Mouse (Mus musculus): ENCODE measurements around the gene Tmem50a. TPM values are rescaled to one million over a fixed set of nuclear protein-coding genes. Genes with fewer than 3 reads are reported as not detected.
A peak's percentile ranks its signal among the peaks of the same experiment; 100 is the strongest.

Tmem50a gene
- polyA plus RNA-seq, 1 experiment from 2014 or later = 193 TPM

DNA sequence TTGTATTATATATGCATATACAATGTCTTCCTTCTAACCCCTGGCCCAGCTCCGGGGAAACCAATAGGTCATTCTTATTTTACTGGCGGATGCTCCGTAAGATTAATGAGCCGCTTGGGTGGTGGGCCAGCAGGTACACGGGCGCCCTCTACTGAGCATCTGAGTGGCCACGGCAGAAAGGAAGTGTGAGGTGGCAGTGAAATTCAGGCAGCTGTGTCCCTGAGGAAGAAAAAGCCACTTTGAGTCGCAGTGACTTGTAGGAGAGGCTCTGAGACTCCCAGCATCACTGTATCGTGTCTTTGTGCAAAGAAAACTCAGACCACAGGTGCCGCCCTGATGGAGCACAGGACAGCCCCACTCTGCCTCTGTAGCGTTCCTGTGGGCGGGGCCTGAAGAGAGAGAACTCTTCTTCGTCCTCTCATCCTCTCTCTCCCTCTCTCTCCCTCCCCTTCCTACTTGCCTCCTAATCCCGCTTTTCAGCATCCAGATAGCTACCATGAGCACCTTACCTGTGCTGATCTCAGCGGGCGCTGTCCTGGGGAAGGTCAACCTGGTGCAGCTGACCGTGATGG is 35.3 kb downstream of the Tmem50a start:
- DNase-seq (ENCODE audit: low spot score) (peak; percentile 78), ATAC-seq (ENCODE audit: low FRiP score, low TSS enrichment) (no peak)
- WGBS = 5% methylated on average over 17 of the region's 17 CpGs

DNA sequence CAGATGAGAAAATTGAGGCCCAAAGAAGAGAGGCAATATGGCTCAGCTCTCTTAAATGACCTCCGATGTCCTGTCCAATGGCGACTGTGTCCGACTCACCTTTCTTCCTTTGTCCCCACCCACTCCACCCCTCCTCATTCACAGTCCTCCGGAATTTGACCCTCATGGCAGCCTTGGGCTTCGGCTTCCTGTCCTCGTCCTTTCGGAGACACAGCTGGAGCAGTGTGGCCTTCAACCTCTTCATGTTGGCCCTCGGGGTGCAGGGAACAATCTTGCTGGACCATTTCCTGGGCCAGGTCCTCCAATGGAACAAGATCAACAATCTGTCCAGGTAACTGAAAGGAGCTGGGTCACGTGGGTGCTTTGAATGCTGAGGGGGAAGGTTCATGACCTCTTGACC is 38.7 kb downstream of the Tmem50a start:
- no peaks in the 10 kb centered on the region for H3K36me3 ChIP-seq (ENCODE audit: control insufficient read depth, insufficient read depth, low read length)
- H3K4me3 ChIP-seq (ENCODE audit: low read depth, low read length) = no peak overlapping the region
- no peak overlapping the region for H3K27ac ChIP-seq (replicated peaks)
- DNase-seq (ENCODE audit: low spot score) (no peak), ATAC-seq (ENCODE audit: low FRiP score, low TSS enrichment) (no peak)
- H3K9me3 ChIP-seq (ENCODE audit: control insufficient read depth, low read length) = no peaks in the 10 kb centered on the region
- H3K4me2 ChIP-seq (replicated peaks; ENCODE audit: low read depth) = no peak overlapping the region
- TF ChIP-seq CTCF (IDR thresholded peaks at IDR 0.05; ENCODE audit: low read depth) (no peak), EP300 (optimal IDR thresholded peaks at IDR 0.05) (no peak)
- 0 out of 2 replicates have a peak, but pooled peaks cover 3% of the 10 kb centered on the region for H3K4me1 ChIP-seq (replicated peaks; ENCODE audit: control insufficient read depth, insufficient read depth)
- H3K27me3 ChIP-seq (ENCODE audit: control insufficient read depth, insufficient read depth, low read length) = no peaks in the 10 kb centered on the region
- 71% methylated on average over 9 of the region's 9 CpGs for WGBS
- H3K9ac ChIP-seq (ENCODE audit: low read length) = no peak overlapping the region

More for the DNA sequence above, 35.3 kb downstream of the Tmem50a start:
- peak overlapping the region; percentile 54 for H3K4me2 ChIP-seq (replicated peaks; ENCODE audit: low read depth)
- peak; percentile 85 for TF ChIP-seq CTCF (IDR thresholded peaks at IDR 0.05; ENCODE audit: low read depth)
- TF ChIP-seq EP300 (optimal IDR thresholded peaks at IDR 0.05) = no peak
- H3K27me3 ChIP-seq (ENCODE audit: control insufficient read depth, insufficient read depth, low read length) = no peaks in the 10 kb centered on the region
- no peak overlapping the region for H3K27ac ChIP-seq (replicated peaks)
- H3K9me3 ChIP-seq (ENCODE audit: control insufficient read depth, low read length) = no peaks in the 10 kb centered on the region
- peak overlapping the region; percentile 18; the same call in 1 of the 2 replicates for H3K4me3 ChIP-seq (ENCODE audit: low read depth, low read length)
- 0 out of 2 replicates have a peak, but pooled peaks cover 3% of the 10 kb centered on the region for H3K4me1 ChIP-seq (replicated peaks; ENCODE audit: control insufficient read depth, insufficient read depth)
- H3K36me3 ChIP-seq (ENCODE audit: control insufficient read depth, insufficient read depth, low read length) = no peaks in the 10 kb centered on the region
- H3K9ac ChIP-seq (ENCODE audit: low read length) = no peak overlapping the region

DNA sequence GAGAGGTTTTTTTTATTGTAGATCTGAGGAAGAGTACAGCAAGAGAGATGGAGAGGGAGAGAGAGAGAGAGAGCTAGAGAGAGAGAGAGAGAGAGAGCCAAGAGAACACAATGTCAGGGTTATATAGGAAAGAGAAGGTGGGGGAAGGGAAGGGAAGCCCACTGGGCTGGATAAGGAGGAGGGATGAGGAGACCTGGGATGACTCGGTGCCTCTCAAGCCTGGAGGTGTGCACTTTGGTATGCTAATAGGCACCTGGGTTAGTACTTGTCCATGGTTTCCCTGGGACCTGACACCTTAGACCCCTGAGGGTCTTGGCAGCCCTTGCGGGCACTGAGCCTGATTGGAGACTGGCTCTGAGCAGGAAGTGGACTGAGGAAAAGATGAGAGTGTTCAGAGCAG is 42.9 kb downstream of the Tmem50a start:
- H3K27me3 ChIP-seq (ENCODE audit: control insufficient read depth, insufficient read depth, low read length) = no peaks in the 10 kb centered on the region
- no peak overlapping the region for H3K4me3 ChIP-seq (ENCODE audit: low read depth, low read length)
- TF ChIP-seq CTCF (IDR thresholded peaks at IDR 0.05; ENCODE audit: low read depth) = no peak
- TF ChIP-seq EP300 (optimal IDR thresholded peaks at IDR 0.05) = no peak
- H3K27ac ChIP-seq (replicated peaks) = no peak overlapping the region
- no peak overlapping the region for H3K4me2 ChIP-seq (replicated peaks; ENCODE audit: low read depth)
- H3K36me3 ChIP-seq (ENCODE audit: control insufficient read depth, insufficient read depth, low read length) = no peaks in the 10 kb centered on the region
- DNase-seq (ENCODE audit: low spot score) = no peak
- whole genome bisulfite sequencing = 38% methylated on average over 2 of the region's 2 CpGs
- H3K9ac ChIP-seq (ENCODE audit: low read length) = no peak overlapping the region
- no peaks in the 10 kb centered on the region; the same call in 1 of the 2 replicates for H3K4me1 ChIP-seq (replicated peaks; ENCODE audit: control insufficient read depth, insufficient read depth)
- peak; percentile 27; the same call in 1 of the 2 replicates for ATAC-seq (ENCODE audit: low FRiP score, low TSS enrichment)
- no peaks in the 10 kb centered on the region for H3K9me3 ChIP-seq (ENCODE audit: control insufficient read depth, low read length)

DNA sequence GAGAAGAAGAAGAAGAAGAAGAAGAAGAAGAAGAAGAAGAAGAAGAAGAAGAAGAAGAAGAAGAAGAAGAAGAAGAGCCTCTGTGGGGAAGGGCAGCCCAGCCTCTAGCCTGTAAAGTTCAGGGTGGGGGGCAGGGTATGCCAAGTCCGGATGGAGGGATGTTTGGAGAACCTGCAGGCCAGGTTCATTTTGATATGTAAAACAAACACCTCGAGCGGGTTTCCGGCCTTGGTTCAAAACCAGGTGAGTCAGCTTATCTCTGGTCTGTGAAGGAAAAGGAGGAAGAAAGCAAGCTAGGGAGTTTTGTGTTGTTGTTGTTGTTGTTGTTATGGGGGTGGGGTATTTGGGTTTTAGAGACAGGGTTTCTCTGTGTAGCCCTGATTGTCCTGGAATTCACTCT is 43.3 kb downstream of the Tmem50a start:
- no peaks in the 10 kb centered on the region for H3K9me3 ChIP-seq (ENCODE audit: control insufficient read depth, low read length)
- ATAC-seq (ENCODE audit: low FRiP score, low TSS enrichment) (no peak), DNase-seq (ENCODE audit: low spot score) (peak; percentile 65)
- H3K27me3 ChIP-seq (ENCODE audit: control insufficient read depth, insufficient read depth, low read length) = no peaks in the 10 kb centered on the region
- 24% methylated on average over 4 of the region's 4 CpGs for WGBS
- no peak overlapping the region for H3K9ac ChIP-seq (ENCODE audit: low read length)
- H3K4me1 ChIP-seq (replicated peaks; ENCODE audit: control insufficient read depth, insufficient read depth) = no peaks in the 10 kb centered on the region; the same call in 1 of the 2 replicates
- H3K4me3 ChIP-seq (ENCODE audit: low read depth, low read length) = no peak overlapping the region
- H3K36me3 ChIP-seq (ENCODE audit: control insufficient read depth, insufficient read depth, low read length) = no peaks in the 10 kb centered on the region
- H3K4me2 ChIP-seq (replicated peaks; ENCODE audit: low read depth) = no peak overlapping the region
- TF ChIP-seq EP300 (optimal IDR thresholded peaks at IDR 0.05) = no peak
- TF ChIP-seq CTCF (IDR thresholded peaks at IDR 0.05; ENCODE audit: low read depth) = no peak
- H3K27ac ChIP-seq (replicated peaks) = no peak overlapping the region

DNA sequence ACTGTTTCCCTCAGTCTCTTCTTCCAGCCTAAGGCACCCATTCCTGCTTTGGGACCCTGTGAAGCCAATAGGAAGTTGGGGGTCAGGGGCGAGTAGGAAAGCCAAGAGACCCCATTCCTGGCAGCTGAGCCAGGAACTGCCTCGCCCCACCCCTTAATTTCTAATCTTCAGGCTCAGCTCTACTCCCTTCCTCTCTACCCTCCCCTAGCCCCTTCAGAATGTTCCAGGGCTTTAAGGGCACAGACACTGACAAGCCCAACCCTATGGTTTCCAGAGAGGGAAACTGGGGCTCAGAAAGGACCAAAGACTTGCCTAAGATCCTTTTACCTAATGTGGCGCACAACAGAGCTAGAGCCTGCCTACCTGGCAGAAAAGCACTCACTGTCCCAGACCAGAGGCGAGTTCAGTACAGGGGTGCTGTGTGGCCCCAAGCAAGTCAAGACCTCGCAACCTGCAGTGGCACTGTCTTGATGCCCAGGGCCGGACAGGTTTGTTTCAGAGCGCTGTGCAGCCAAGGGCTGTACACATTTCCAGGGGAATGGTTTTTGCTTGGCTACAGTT is 44.9 kb downstream of the Tmem50a start:
- no peak for DNase-seq (ENCODE audit: low spot score)
- no peak for ATAC-seq (ENCODE audit: low FRiP score, low TSS enrichment)
- H3K4me1 ChIP-seq (replicated peaks; ENCODE audit: control insufficient read depth, insufficient read depth) = no peaks in the 10 kb centered on the region; the same call in 1 of the 2 replicates
- H3K27ac ChIP-seq (replicated peaks) = no peak overlapping the region
- no peaks in the 10 kb centered on the region for H3K9me3 ChIP-seq (ENCODE audit: control insufficient read depth, low read length)
- no peaks in the 10 kb centered on the region for H3K27me3 ChIP-seq (ENCODE audit: control insufficient read depth, insufficient read depth, low read length)
- TF ChIP-seq CTCF (IDR thresholded peaks at IDR 0.05; ENCODE audit: low read depth) (no peak), EP300 (optimal IDR thresholded peaks at IDR 0.05) (no peak)
- 49% methylated on average over 7 of the region's 7 CpGs for WGBS
- no peak overlapping the region for H3K4me3 ChIP-seq (ENCODE audit: low read depth, low read length)
- H3K4me2 ChIP-seq (replicated peaks; ENCODE audit: low read depth) = peak overlapping the region; percentile 29
- H3K36me3 ChIP-seq (ENCODE audit: control insufficient read depth, insufficient read depth, low read length) = no peaks in the 10 kb centered on the region
- peak overlapping the region; percentile 43; the same call in 1 of the 2 replicates for H3K9ac ChIP-seq (ENCODE audit: low read length)

Data from stomach, postnatal 0 days (tissue).